In genomic region chr1:52730258-52730657, GRCm38 (mm10) we compare ENCODE assay signal across 25 mouse cellular contexts. TPM values are rescaled to one million over a fixed set of nuclear protein-coding genes. Genes with fewer than 3 reads are reported as not detected.
DNase-seq lines count a peak whose midpoint lies in the region; ATAC-seq and TF ChIP-seq lines count a peak whose summit lies in the region.
"Had no signal": no experiment of that assay in that cellular context is flagged by ENCODE, and none has a peak within 500 bp of the region (broad histone marks: within the 10 kb centered on the region; RNA-seq: fewer than 3 reads in every experiment).

No protein-coding gene starts in this region.

- H3K4me2 ChIP-seq in stomach, postnatal 0 days (replicated peaks; ENCODE audit: low read depth): no peak overlapping the region
- H3K4me2 ChIP-seq: embryonic facial prominence, embryonic 15.5 days; hindbrain, embryonic 12.5 days had no signal

- H3K27me3 ChIP-seq in stomach, postnatal 0 days (ENCODE audit: control insufficient read depth, insufficient read depth, low read length): no peaks in the 10 kb centered on the region
- H3K27me3 ChIP-seq: hindbrain, embryonic 12.5 days had no signal

- no peak overlapping the region for H3K27ac ChIP-seq in stomach, postnatal 0 days (replicated peaks)
- H3K27ac ChIP-seq: embryonic facial prominence, embryonic 15.5 days; forebrain, embryonic 10.5 days; hindbrain, embryonic 12.5 days had no signal

- no peak overlapping the region for H3K9ac ChIP-seq in stomach, postnatal 0 days (ENCODE audit: low read length)
- H3K9ac ChIP-seq: embryonic facial prominence, embryonic 15.5 days; hindbrain, embryonic 12.5 days had no signal

- H3K4me1 ChIP-seq in stomach, postnatal 0 days (replicated peaks; ENCODE audit: control insufficient read depth, insufficient read depth): peaks cover 4% of the 10 kb centered on the region; the same call in 1 of the 2 replicates

- H3K4me3 ChIP-seq in stomach, postnatal 0 days (ENCODE audit: low read depth, low read length): no peak overlapping the region
- H3K4me3 ChIP-seq: embryonic facial prominence, embryonic 15.5 days; erythroblast, embryonic 14.5 days; forebrain, embryonic 10.5 days; hindbrain, embryonic 12.5 days had no signal

- no peak for TF ChIP-seq EP300 in stomach, postnatal 0 days (optimal IDR thresholded peaks at IDR 0.05)

- no peaks in the 10 kb centered on the region for H3K36me3 ChIP-seq in stomach, postnatal 0 days (ENCODE audit: control insufficient read depth, insufficient read depth, low read length)
- H3K36me3 ChIP-seq: embryonic facial prominence, embryonic 15.5 days; forebrain, embryonic 10.5 days; G1E; hindbrain, embryonic 12.5 days had no signal

- WGBS in stomach, postnatal 0 days: 76% methylated on average over 1 of the region's 1 CpGs

- no peaks in the 10 kb centered on the region for H3K9me3 ChIP-seq in stomach, postnatal 0 days (ENCODE audit: control insufficient read depth, low read length)
- H3K9me3 ChIP-seq: embryonic facial prominence, embryonic 15.5 days; forebrain, embryonic 10.5 days; hindbrain, embryonic 12.5 days had no signal

- peak; percentile 54 for ATAC-seq in cerebellum, adult (ENCODE audit: insufficient number of reproducible peaks, low FRiP score, low TSS enrichment)
- ATAC-seq in stomach, postnatal 0 days (ENCODE audit: low FRiP score, low TSS enrichment): no peak
- ATAC-seq: CD4-positive, CD25-positive, alpha-beta regulatory T cell, adult 4 months; forebrain, embryonic 14.5 days; hindbrain, embryonic 16.5 days; inflammation-experienced regulatory T-cells, adult 6 months had no signal

- no peak for TF ChIP-seq CTCF in stomach, postnatal 0 days (IDR thresholded peaks at IDR 0.05; ENCODE audit: low read depth)

- no peak for DNase-seq in cerebellum, postnatal 4 days (ENCODE audit: low spot score in 2 of 2)
- DNase-seq in cerebellum, adult 18-20 months: peak; percentile 65 to 77
- DNase-seq in cerebellum, adult 9-11 months: peak; percentile 78
- DNase-seq in cerebellum, postnatal 36 days: peak; percentile 51 to 61
- DNase-seq in kidney, adult 8-10 months: no peak
- no peak for DNase-seq in stomach, postnatal 0 days (ENCODE audit: low spot score)
- DNase-seq in adrenal gland, postnatal 14 days: no peak
- DNase-seq: adrenal gland, adult 8-10 months; B cell, adult 2 months; embryo, embryonic 11 days; gastrocnemius, postnatal 36 days; heart, adult 11 months; heart, postnatal 10 days; heart, postnatal 4 days; kidney, adult 11 months had no signal

RNA-seq across cellular contexts. Expression of gene Mfsd6, which starts 3.0 kb away (rescaled TPM):
- 6.3 and 8.0 TPM in 2 replicates for polyA plus RNA-seq in stomach, postnatal 0 days (2015; fragmentation: Nextera tagmentation; extraction: Ambion mirVana)
- total RNA-seq in adrenal gland, postnatal 14 days (2021): 16.4 and 18.4 TPM in 2 replicates
- polyA plus RNA-seq: erythroblast, embryonic 14.5 days had no signal

Comparison
In these comparisons a context has a peak if more than half of its experiments do, and no peak if none do; other contexts are left out.
1. DNase-seq: peak in cerebellum, adult 18-20 months (2 of 2), cerebellum, adult 9-11 months (single experiment) and cerebellum, postnatal 36 days (2 of 2); none in cerebellum, postnatal 4 days (0 of 2), kidney, adult 8-10 months (0 of 2), stomach, postnatal 0 days (single experiment) and adrenal gland, postnatal 14 days (single experiment).